Mouse (Mus musculus) embryonic fibroblast, embryonic 13.5 days (primary cell): ENCODE results near the gene Cdh13.

ENCODE experiments used
- CTCF ChIP-seq: IDR thresholded peaks from 2 replicates; pipeline ENCODE4 v1.5.1; 2011; ENCODE audit warnings: mild to moderate bottlenecking, control low read depth, low read length, moderate library complexity, borderline replicate concordance; ENCODE audit not compliant: insufficient read depth
- POLR2A ChIP-seq: IDR thresholded peaks from 2 replicates; pipeline ENCODE4 v1.6.1; 2011; ENCODE audit warnings: low read depth, mild to moderate bottlenecking, control low read depth, low read length, moderate library complexity

DNA sequence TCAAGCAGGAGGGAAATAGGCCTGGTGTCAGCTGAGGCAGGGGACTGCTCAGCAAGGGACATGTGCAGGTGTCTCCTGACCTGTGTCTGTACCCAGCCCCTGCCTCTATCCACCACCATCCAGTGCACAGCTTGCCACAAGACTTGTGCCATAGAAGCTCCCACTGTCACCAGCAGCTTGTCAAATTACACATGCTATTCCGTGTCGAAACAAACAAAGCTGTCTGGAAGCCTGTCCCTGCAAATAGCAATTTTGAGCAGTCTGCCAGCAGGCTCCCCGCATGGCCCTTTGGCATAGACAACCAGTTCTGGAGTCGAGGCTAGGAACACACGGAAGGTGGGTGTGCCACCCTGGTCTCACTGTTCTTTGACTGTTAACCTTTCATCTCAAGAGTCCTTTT, 875.1 kb downstream of the Cdh13 start:
- TF ChIP-seq CTCF = no peak
- TF ChIP-seq POLR2A = no peak
